Mouse (Mus musculus): ENCODE measurements around the gene Agpat2. TPM values are rescaled to one million over a fixed set of nuclear protein-coding genes. Genes with fewer than 3 reads are reported as not detected.

Gene Agpat2
- polyA plus RNA-seq, 1 experiment from 2014 or later = 3.7 TPM

DNA sequence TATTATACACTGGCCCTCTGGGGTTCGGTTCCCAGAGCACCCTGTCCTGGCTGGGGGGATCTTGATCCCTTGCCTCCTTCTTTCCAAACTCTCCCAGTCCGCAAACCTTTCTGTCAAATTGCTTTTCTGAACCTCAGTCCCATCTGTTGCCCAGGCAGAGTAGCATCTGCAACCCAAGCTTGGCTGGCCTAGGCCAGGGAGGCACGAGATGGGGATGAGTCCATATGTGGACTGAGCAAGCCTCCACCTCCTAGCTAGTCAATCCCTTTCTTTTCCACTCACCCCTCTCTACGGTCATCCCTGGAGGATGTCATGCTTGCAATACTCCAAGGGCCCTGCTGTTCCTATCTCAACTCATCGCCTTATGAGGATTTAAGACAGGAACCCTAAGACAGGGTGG, 1.6 kb downstream of the Agpat2 start:
- Histone ChIP-seq H3K9me3 (ENCODE audit: control insufficient read depth, low read length) (no peaks in the 10 kb centered on the region), H3K27ac (ENCODE audit: low read length) (no peak overlapping the region), H3K4me1 (replicated peaks; ENCODE audit: control insufficient read depth, insufficient read depth, low read length) (peaks cover 2% of the 10 kb centered on the region; the same call in 1 of the 2 replicates), H3K4me2 (ENCODE audit: low read length) (no peak overlapping the region), H3K4me3 (replicated peaks; ENCODE audit: low read length) (no peak overlapping the region), H3K27me3 (replicated peaks; ENCODE audit: control insufficient read depth, insufficient read depth, low read length) (peaks cover 21% of the 10 kb centered on the region), H3K36me3 (ENCODE audit: control insufficient read depth, insufficient read depth) (no peaks in the 10 kb centered on the region), H3K9ac (replicated peaks; ENCODE audit: low read depth, low read length) (no peak overlapping the region)
- no peak for ATAC-seq
- WGBS = 83% methylated on average over 5 of the region's 5 CpGs

DNA sequence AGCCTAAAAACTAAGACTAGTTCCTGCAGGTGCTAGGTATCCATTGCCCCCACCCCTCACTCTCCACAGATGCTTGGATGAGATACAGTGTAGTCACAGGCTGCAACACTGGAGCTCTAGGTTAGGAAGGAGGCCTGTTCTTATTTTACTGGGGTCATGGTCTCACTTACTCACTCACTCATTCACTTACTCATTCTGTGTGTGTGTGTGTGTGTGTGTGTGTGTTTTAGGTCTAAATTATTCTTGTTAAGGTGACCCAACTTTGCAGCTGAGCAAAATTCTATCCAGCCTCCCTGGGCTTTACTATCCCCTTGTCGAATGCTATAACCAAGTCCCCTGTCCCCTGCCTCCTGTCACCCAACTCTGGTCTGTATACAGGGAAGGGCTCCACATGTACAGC, 2.6 kb downstream of the Agpat2 start:
- no peak overlapping the region for H3K27ac ChIP-seq (ENCODE audit: low read length)
- ATAC-seq = no peak
- H3K9ac ChIP-seq (replicated peaks; ENCODE audit: low read depth, low read length) = no peak overlapping the region
- peaks cover 21% of the 10 kb centered on the region for H3K27me3 ChIP-seq (replicated peaks; ENCODE audit: control insufficient read depth, insufficient read depth, low read length)
- peaks cover 2% of the 10 kb centered on the region; the same call in 1 of the 2 replicates for H3K4me1 ChIP-seq (replicated peaks; ENCODE audit: control insufficient read depth, insufficient read depth, low read length)
- no peaks in the 10 kb centered on the region for H3K36me3 ChIP-seq (ENCODE audit: control insufficient read depth, insufficient read depth)
- 100% methylated on average over 1 of the region's 1 CpGs for WGBS
- H3K9me3 ChIP-seq (ENCODE audit: control insufficient read depth, low read length) = no peaks in the 10 kb centered on the region
- no peak overlapping the region for H3K4me2 ChIP-seq (ENCODE audit: low read length)
- no peak overlapping the region for H3K4me3 ChIP-seq (replicated peaks; ENCODE audit: low read length)

DNA sequence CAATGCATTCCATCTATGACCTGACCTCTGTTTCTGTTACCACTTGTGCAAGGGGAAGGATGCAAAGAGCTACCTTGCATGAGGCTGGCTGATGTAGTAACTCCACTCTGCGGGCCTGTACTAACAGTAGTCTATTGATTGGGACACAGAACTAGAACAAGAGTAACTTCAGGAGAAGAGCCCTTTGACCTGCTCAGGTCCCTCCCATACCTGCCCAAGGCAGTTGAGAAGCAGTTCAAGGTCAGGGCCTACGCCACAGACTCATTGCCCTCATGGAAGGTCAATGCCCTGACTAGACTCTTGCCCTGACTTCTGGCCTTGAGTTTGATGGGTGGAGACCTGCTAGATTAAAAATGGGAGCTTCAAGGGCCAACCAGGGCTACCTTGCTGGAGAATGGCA, 3.6 kb downstream of the Agpat2 start:
- peaks cover 21% of the 10 kb centered on the region for H3K27me3 ChIP-seq (replicated peaks; ENCODE audit: control insufficient read depth, insufficient read depth, low read length)
- no peak overlapping the region for H3K9ac ChIP-seq (replicated peaks; ENCODE audit: low read depth, low read length)
- ATAC-seq = no peak
- H3K36me3 ChIP-seq (ENCODE audit: control insufficient read depth, insufficient read depth) = no peaks in the 10 kb centered on the region
- H3K27ac ChIP-seq (ENCODE audit: low read length) = no peak overlapping the region
- H3K4me3 ChIP-seq (replicated peaks; ENCODE audit: low read length) = no peak overlapping the region
- H3K9me3 ChIP-seq (ENCODE audit: control insufficient read depth, low read length) = no peaks in the 10 kb centered on the region
- H3K4me1 ChIP-seq (replicated peaks; ENCODE audit: control insufficient read depth, insufficient read depth, low read length) = peaks cover 2% of the 10 kb centered on the region; the same call in 1 of the 2 replicates
- WGBS = 85% methylated on average over 2 of the region's 2 CpGs
- no peak overlapping the region for H3K4me2 ChIP-seq (ENCODE audit: low read length)

DNA sequence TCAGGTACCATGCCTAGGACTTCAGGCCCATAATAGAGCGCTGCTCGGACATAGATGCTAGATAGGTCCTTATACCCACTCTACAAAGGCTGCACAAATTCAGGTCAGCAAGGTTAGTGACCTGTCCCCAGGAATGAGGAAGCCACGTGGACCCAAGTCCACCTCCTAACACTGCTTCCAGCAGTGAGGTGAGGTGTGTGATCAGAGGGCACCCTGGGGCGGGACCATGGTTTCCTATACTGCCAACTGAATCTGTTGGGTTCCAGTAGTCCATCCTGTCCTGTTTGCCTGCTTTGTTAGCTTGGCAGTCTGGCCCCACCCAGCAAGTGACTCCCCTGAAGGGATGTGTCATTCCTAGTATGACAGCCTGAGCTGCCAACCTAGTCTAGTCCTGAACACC, 4.3 kb downstream of the Agpat2 start:
- H3K36me3 ChIP-seq (ENCODE audit: control insufficient read depth, insufficient read depth) = no peaks in the 10 kb centered on the region
- H3K4me1 ChIP-seq (replicated peaks; ENCODE audit: control insufficient read depth, insufficient read depth, low read length) = peaks cover 2% of the 10 kb centered on the region; the same call in 1 of the 2 replicates
- H3K27ac ChIP-seq (ENCODE audit: low read length) = no peak overlapping the region
- no peak overlapping the region for H3K4me2 ChIP-seq (ENCODE audit: low read length)
- no peak overlapping the region for H3K9ac ChIP-seq (replicated peaks; ENCODE audit: low read depth, low read length)
- WGBS = 86% methylated on average over 4 of the region's 4 CpGs
- peaks cover 21% of the 10 kb centered on the region for H3K27me3 ChIP-seq (replicated peaks; ENCODE audit: control insufficient read depth, insufficient read depth, low read length)
- H3K4me3 ChIP-seq (replicated peaks; ENCODE audit: low read length) = no peak overlapping the region
- H3K9me3 ChIP-seq (ENCODE audit: control insufficient read depth, low read length) = no peaks in the 10 kb centered on the region
- no peak for ATAC-seq

DNA sequence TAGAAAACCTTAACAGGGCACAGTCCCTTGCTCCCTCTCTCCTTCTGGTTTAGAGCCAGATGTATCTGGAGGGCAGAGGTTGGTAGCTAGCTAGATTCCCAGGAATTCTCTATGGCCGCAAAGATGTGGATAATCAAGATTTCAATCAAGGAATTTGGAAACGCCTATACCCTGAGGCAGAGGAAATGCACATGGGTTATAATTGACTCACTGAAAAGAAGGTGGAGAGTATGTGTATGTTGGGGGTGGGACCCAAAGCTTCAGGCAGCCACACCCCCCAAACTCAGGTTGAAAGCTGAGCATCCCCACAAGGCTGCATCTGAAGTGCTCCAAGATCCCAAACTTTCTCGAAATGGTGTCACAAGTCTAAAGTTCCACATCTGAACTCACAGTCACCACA, 5.8 kb downstream of the Agpat2 start:
- H3K27me3 ChIP-seq (replicated peaks; ENCODE audit: control insufficient read depth, insufficient read depth, low read length) = peaks cover 11% of the 10 kb centered on the region
- H3K9ac ChIP-seq (replicated peaks; ENCODE audit: low read depth, low read length) = no peak overlapping the region
- H3K36me3 ChIP-seq (ENCODE audit: control insufficient read depth, insufficient read depth) = no peaks in the 10 kb centered on the region
- H3K9me3 ChIP-seq (ENCODE audit: control insufficient read depth, low read length) = no peaks in the 10 kb centered on the region
- no peak overlapping the region for H3K27ac ChIP-seq (ENCODE audit: low read length)
- H3K4me3 ChIP-seq (replicated peaks; ENCODE audit: low read length) = no peak overlapping the region
- H3K4me2 ChIP-seq (ENCODE audit: low read length) = no peak overlapping the region
- ATAC-seq = no peak
- no peaks in the 10 kb centered on the region for H3K4me1 ChIP-seq (replicated peaks; ENCODE audit: control insufficient read depth, insufficient read depth, low read length)
- WGBS = 81% methylated on average over 3 of the region's 3 CpGs

DNA sequence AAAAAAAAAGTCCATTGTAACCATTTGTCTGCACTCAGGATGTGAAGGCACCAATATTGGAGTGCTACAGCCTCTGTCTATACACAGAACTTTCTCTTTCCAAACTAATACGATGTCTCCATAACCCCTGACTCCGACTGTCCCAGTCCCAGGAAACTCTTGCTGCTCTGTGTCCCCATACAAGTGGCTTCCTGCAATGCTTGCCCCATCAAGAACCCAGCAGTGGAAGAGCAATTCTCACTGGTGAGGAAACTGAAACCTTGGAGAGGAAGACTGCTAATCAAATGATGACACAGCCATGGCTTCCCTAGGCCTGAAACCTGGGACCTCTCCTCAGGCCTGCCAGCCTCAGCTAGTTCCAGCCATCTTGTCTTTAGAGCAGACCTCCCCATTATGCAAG, 6.4 kb downstream of the Agpat2 start:
- no peak overlapping the region for H3K9ac ChIP-seq (replicated peaks; ENCODE audit: low read depth, low read length)
- no peaks in the 10 kb centered on the region for H3K36me3 ChIP-seq (ENCODE audit: control insufficient read depth, insufficient read depth)
- H3K4me2 ChIP-seq (ENCODE audit: low read length) = no peak overlapping the region
- H3K27me3 ChIP-seq (replicated peaks; ENCODE audit: control insufficient read depth, insufficient read depth, low read length) = peaks cover 4% of the 10 kb centered on the region
- H3K9me3 ChIP-seq (ENCODE audit: control insufficient read depth, low read length) = no peaks in the 10 kb centered on the region
- no peak overlapping the region for H3K27ac ChIP-seq (ENCODE audit: low read length)
- ATAC-seq = no peak
- H3K4me3 ChIP-seq (replicated peaks; ENCODE audit: low read length) = no peak overlapping the region
- H3K4me1 ChIP-seq (replicated peaks; ENCODE audit: control insufficient read depth, insufficient read depth, low read length) = no peaks in the 10 kb centered on the region
- WGBS = 96% methylated on average over 2 of the region's 2 CpGs

DNA sequence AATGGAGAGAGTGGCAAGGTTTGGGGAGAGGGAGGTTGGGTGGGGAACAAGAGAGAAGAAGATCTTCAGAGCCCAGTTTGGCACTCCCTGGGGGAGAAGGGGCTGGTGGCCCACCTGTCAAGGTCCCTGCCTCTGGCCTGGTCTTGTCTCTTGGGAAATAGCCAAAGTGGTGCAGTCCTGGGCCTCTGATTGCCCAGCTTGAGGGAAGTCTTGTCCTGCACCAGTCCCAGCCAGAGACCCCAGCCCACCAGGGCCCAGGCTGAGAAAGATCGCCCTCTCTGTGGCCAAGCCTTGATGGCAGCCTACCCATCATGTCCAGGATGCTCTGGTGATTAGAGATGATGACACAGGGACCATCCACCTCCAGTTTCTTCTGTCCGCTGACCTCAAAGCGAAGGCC, 7.3 kb downstream of the Agpat2 start:
- Histone ChIP-seq H3K9ac (replicated peaks; ENCODE audit: low read depth, low read length) (no peak overlapping the region), H3K4me3 (replicated peaks; ENCODE audit: low read length) (no peak overlapping the region), H3K36me3 (ENCODE audit: control insufficient read depth, insufficient read depth) (no peaks in the 10 kb centered on the region), H3K27me3 (replicated peaks; ENCODE audit: control insufficient read depth, insufficient read depth, low read length) (no peaks in the 10 kb centered on the region), H3K27ac (ENCODE audit: low read length) (no peak overlapping the region), H3K9me3 (ENCODE audit: control insufficient read depth, low read length) (no peaks in the 10 kb centered on the region), H3K4me1 (replicated peaks; ENCODE audit: control insufficient read depth, insufficient read depth, low read length) (no peaks in the 10 kb centered on the region), H3K4me2 (ENCODE audit: low read length) (no peak overlapping the region)
- WGBS = 90% methylated on average over 3 of the region's 3 CpGs
- no peak for ATAC-seq

DNA sequence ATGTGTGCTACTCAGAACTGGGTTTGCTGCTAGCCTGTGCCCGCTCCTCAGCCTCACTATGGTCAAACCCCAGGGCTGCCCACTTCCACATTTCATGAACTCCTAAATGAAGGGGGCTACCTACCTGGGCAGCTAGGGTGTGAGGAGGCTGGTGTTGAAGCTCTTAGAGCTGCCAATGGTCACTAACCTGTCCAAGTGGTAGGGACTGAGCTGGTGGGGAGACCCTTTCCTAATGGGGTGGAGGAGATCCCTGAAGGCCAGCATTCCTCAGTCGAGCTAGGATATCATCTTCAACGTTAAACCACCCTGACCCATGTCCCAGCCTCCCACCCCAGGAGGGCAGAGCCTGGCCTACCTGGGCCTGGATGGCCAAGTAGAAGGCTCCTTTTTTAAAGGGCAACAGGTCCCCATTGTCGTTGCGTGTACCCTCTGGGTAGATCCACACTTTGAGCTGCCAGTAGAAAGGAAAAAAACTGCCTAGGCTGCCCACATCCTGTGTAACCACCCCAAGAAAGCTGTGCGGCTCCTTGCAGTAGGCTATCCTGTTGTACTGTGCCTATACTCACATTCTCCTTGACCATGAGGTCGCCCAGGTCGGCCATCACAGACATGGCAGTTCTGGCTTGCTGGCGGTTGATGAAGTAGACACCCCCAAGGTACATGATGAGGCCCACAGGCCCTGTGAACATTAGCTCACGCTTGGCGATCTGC, 8.3 kb downstream of the Agpat2 start:
- Histone ChIP-seq H3K4me1 (replicated peaks; ENCODE audit: control insufficient read depth, insufficient read depth, low read length) (no peaks in the 10 kb centered on the region), H3K27me3 (replicated peaks; ENCODE audit: control insufficient read depth, insufficient read depth, low read length) (no peaks in the 10 kb centered on the region), H3K9ac (replicated peaks; ENCODE audit: low read depth, low read length) (no peak overlapping the region), H3K27ac (ENCODE audit: low read length) (no peak overlapping the region), H3K4me2 (ENCODE audit: low read length) (no peak overlapping the region), H3K9me3 (ENCODE audit: control insufficient read depth, low read length) (no peaks in the 10 kb centered on the region), H3K4me3 (replicated peaks; ENCODE audit: low read length) (no peak overlapping the region), H3K36me3 (ENCODE audit: control insufficient read depth, insufficient read depth) (no peaks in the 10 kb centered on the region)
- 92% methylated on average over 11 of the region's 11 CpGs for WGBS
- no peak for ATAC-seq

DNA sequence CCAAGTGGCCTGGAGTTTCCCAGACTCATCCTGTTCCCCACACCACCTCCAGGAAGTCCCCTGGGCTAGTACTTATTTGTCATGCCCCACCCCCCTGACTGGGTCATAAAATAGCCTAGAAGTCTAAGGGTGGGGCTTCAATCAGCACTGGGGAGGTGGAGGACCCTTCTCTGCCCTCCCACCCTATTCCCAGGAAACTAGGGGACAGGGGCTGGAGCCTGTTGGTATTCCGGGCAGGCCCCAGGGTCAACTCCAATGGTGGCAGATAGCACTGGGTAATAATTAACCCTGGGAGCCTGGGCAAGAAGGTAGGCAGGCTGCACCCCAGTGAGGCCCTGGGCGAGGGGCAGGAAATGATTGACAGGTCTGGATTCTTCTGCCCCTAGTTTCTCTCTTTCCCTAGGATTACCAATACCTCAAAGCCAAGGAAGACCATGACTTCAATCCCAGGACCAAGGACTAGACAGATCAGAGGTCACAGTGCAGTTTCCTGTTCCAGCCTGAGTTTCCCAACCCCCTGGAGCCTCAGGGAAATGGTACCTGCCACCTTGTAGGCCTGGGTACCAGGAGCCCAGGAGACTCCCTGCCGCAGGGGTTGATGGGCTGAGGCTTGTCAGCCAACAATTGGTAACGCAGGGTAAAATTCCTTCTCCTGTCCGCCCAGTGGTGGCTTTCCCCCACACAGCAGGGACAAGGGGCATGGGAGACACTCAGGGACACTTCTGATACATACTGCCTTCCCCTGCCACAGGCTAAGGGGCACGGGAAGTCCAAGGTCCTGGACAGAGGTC, 9.1 kb downstream of the Agpat2 start:
- no peaks in the 10 kb centered on the region for H3K36me3 ChIP-seq (ENCODE audit: control insufficient read depth, insufficient read depth)
- ATAC-seq = no peak
- H3K4me1 ChIP-seq (replicated peaks; ENCODE audit: control insufficient read depth, insufficient read depth, low read length) = no peaks in the 10 kb centered on the region
- no peaks in the 10 kb centered on the region for H3K27me3 ChIP-seq (replicated peaks; ENCODE audit: control insufficient read depth, insufficient read depth, low read length)
- no peaks in the 10 kb centered on the region for H3K9me3 ChIP-seq (ENCODE audit: control insufficient read depth, low read length)
- WGBS = 79% methylated on average over 6 of the region's 6 CpGs
- H3K9ac ChIP-seq (replicated peaks; ENCODE audit: low read depth, low read length) = no peak overlapping the region
- H3K4me2 ChIP-seq (ENCODE audit: low read length) = no peak overlapping the region
- H3K4me3 ChIP-seq (replicated peaks; ENCODE audit: low read length) = no peak overlapping the region
- no peak overlapping the region for H3K27ac ChIP-seq (ENCODE audit: low read length)

Measured in forebrain, embryonic 16.5 days (tissue).